Mouse (Mus musculus) heart, postnatal 36 days (tissue): ENCODE data around the gene Prss27. TPM values are rescaled to one million over a fixed set of nuclear protein-coding genes. Genes with fewer than 3 reads are reported as not detected.

Experiments used
- DNase-seq, 2 experiments: peaks; one replicate each; pipeline ENCODE4 v3.0.0; 2021 to 2022
- intact Hi-C: fragments of 180-260 bp; cut with DNase I; formaldehyde crosslinking; loops from one replicate; pipeline ENCODE4 v1.15.1; 2025
- total RNA-seq, 2 experiments: library from RNA; stranded (reverse); gene quantifications; 2 replicates each; pipeline ENCODE4 v1.2.3; 2021

The Prss27 gene
- total RNA-seq: not detected

GRCm38 (mm10) chr17:24037844-24038243 lies at the start of gene Prss27:
TSS of gene Prss27 (plus strand) at chr17:24038144.
- no peak for DNase-seq
- intact Hi-C loops: no loop called here

GRCm38 (mm10) chr17:23989802-23990201 lies 48.1 kb upstream of the Prss27 start:
- DNase-seq: no peak
- intact Hi-C loops: no loop called here

GRCm38 (mm10) chr17:23992789-23993553 lies 45.0 kb upstream of the Prss27 start:
- intact Hi-C loops: loop anchor here (2.0 kb wide), 1 partner anchor 24 kb away; no protein-coding TSS in a partner anchor
- DNase-seq: no peak

- peak; percentile 82 to 89 for DNase-seq
- intact Hi-C loops: loop anchor here (2.0 kb wide), 1 partner anchor 25 kb away; no protein-coding TSS in a partner anchor
These were observed 44.1 kb upstream of the Prss27 start for GRCm38 (mm10) chr17:23993559-23994428.

- DNase-seq: no peak
These were observed 43.3 kb upstream of the Prss27 start for GRCm38 (mm10) chr17:23994667-23995066.

GRCm38 (mm10) chr17:23995421-23995820 lies 42.5 kb upstream of the Prss27 start:
- DNase-seq: no peak
- intact Hi-C loops: no loop called here

More at GRCm38 (mm10) chr17:23994667-23995066, 43.3 kb upstream of the Prss27 start:
- intact Hi-C loops: no loop called here

- intact Hi-C loops: no loop called here
- no peak for DNase-seq
These were observed 40.0 kb upstream of the Prss27 start, which contains the start of gene Prss22 for GRCm38 (mm10) chr17:23997901-23998300. TSS of gene Prss22 (minus strand) at chr17:23998100.

- intact Hi-C loops: no loop called here
- DNase-seq: no peak
These were observed 39.6 kb upstream of the Prss27 start for GRCm38 (mm10) chr17:23998383-23998782.

GRCm38 (mm10) chr17:24000404-24000803 lies 37.5 kb upstream of the Prss27 start:
- intact Hi-C loops: no loop called here
- peak; percentile 63 to 73 for DNase-seq

- intact Hi-C loops: no loop called here
These were observed 33.8 kb upstream of the Prss27 start for GRCm38 (mm10) chr17:24004071-24004665.

GRCm38 (mm10) chr17:24005049-24005448 lies 32.9 kb upstream of the Prss27 start:
- DNase-seq: no peak
- intact Hi-C loops: no loop called here

More at GRCm38 (mm10) chr17:24004071-24004665, 33.8 kb upstream of the Prss27 start:
- no peak for DNase-seq

GRCm38 (mm10) chr17:24006930-24007329 lies 31.0 kb upstream of the Prss27 start:
- intact Hi-C loops: no loop called here
- no peak for DNase-seq

GRCm38 (mm10) chr17:24007391-24007790 lies 30.6 kb upstream of the Prss27 start:
- no peak for DNase-seq
- intact Hi-C loops: no loop called here

- intact Hi-C loops: no loop called here
- DNase-seq: no peak
These were observed 29.8 kb upstream of the Prss27 start for GRCm38 (mm10) chr17:24008105-24008504.

GRCm38 (mm10) chr17:24009617-24010016 lies 28.3 kb upstream of the Prss27 start:
- intact Hi-C loops: no loop called here
- no peak for DNase-seq

GRCm38 (mm10) chr17:24012921-24013320 lies 25.0 kb upstream of the Prss27 start:
- no peak for DNase-seq
- intact Hi-C loops: no loop called here

- DNase-seq: no peak
These were observed 23.4 kb upstream of the Prss27 start for GRCm38 (mm10) chr17:24014433-24014965.

GRCm38 (mm10) chr17:24015727-24016126 lies 22.2 kb upstream of the Prss27 start:
- peak in 1 of 2 experiments; percentile 28 for DNase-seq
- intact Hi-C loops: loop anchor here (5.0 kb wide), 1 partner anchor 48 kb away; no protein-coding TSS in a partner anchor

More at GRCm38 (mm10) chr17:24014433-24014965, 23.4 kb upstream of the Prss27 start:
- intact Hi-C loops: no loop called here

- DNase-seq: no peak
- intact Hi-C loops: no loop called here
These were observed 17.2 kb upstream of the Prss27 start for GRCm38 (mm10) chr17:24020696-24021095.
